Mouse (Mus musculus): ENCODE data around the gene Zfp429.
A peak's percentile ranks its signal among the peaks of the same experiment; 100 is the strongest.
"Not testable (repeated sequence)": the region's sequence is repeated elsewhere in the genome, so short reads cannot be mapped to it uniquely, and the experiment has no call there.

Gene Zfp429

GRCm38 (mm10) chr13:67399183-67399903 lies at the start of gene Zfp429:
Gene Zfp429 (minus strand): TSS chr13:67399819.
- peak; percentile 72 to 79 for DNase-seq (ENCODE audit: low spot score in 2 of 2)

DNA sequence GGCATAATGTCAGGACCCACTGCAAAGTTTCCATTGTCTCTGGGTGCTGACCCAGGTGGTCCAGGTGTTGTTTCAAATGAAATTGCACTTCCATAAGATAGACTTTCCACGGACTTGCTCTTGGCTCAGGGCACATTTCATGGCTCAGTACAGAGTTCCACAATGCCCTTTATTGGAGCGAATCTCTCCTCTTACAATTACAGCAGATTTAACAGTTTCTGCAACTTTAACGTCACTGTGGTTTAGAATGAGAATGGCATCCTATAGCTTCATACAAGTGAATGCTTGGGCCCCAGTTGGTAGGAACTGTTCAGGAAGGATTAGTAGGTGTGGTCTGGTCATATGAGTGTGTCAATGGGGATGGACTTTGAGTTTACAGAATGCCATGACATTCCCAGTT lies 37.5 kb upstream of the Zfp429 start:
- DNase-seq (ENCODE audit: low spot score in 2 of 2): not testable (repeated sequence)

DNA sequence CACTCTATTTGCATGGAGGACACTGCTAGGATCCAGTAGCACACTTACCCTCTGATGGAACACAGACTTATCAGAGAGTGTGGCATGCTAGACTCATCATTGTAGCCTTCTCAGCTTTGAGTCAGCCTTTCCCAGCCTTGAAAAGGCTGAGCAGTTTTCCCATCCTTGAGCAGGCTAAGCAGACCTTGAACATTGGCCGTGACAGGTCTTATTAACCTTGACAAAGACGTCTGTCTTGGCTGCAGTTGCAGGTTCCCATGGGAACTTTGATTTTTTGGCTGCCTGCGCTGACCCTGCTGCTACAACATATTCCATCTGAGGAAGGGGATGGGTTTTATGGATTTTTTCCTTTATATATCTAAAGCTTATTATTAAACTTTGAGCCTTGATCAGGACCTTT lies 28.5 kb upstream of the Zfp429 start:
- DNase-seq (ENCODE audit: low spot score in 2 of 2): no peak

- not testable (repeated sequence) for DNase-seq (ENCODE audit: low spot score in 2 of 2)
These were observed 26.1 kb upstream of the Zfp429 start for GRCm38 (mm10) chr13:67425699-67426098.

- DNase-seq (ENCODE audit: low spot score in 2 of 2): not testable (repeated sequence)
These were observed 22.9 kb upstream of the Zfp429 start for GRCm38 (mm10) chr13:67422532-67422931.

GRCm38 (mm10) chr13:67421207-67421857 lies 21.7 kb upstream of the Zfp429 start, which contains the start of gene Zfp459:
Gene Zfp459 (minus strand): TSS chr13:67421418.
- peak; percentile 15 to 51 for DNase-seq (ENCODE audit: low spot score in 2 of 2)

DNA sequence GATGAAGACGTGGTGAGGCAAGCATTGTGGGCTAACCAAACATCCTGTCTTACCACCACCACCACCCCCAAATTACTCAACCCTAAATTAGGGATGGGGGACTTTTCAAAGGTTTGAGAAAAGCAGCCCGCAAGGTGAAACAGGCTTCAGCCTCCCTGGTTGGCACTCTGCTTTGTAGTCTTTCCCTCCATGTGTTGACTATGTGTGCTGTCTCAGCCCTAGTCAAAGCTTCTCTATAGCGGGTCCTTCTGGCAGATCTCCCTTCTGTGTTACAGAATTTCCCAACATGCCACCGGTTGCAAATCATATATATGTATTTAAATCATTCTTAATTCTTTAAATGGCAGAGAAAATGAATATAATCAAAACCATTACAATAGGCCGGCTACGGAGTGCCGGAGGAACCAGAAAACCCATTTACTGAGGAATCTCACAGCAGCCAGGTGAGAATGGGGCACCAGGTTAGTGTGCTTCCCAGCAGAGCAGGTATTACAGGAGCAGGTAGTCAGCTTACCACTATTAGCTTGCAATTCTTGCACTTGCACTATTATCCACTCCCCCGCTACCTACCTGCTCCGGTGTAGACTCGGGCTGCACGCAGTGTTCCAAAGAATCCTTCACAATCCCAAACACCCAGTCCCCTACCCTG lies 21.1 kb upstream of the Zfp429 start:
- DNase-seq (ENCODE audit: low spot score in 2 of 2): peak in 1 of 2 experiments; percentile 5

GRCm38 (mm10) chr13:67416811-67417210 lies 17.2 kb upstream of the Zfp429 start:
- DNase-seq (ENCODE audit: low spot score in 2 of 2): no peak

- DNase-seq (ENCODE audit: low spot score in 2 of 2): no peak
These were observed 16.1 kb upstream of the Zfp429 start for GRCm38 (mm10) chr13:67415759-67416158.

DNA sequence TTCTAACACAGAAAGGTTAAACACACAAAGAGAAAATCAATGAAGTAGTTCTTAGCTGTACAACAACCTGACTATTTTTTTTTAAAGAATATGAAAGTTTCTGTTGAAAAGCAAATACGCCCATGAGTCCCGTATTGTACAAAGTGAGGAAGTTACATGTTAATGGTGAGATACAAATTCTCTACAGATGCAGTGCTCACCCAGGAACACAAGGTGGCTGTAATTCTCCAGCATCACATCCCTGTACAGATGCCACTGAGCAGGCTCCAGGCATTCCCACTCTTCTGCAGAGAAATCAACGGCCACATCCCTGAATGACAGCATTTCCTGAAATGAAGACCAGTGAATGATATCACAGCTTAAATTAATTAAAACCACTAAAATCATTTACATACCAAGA lies 14.0 kb upstream of the Zfp429 start:
- peak in 1 of 2 experiments; percentile 11 for DNase-seq (ENCODE audit: low spot score in 2 of 2)

DNA sequence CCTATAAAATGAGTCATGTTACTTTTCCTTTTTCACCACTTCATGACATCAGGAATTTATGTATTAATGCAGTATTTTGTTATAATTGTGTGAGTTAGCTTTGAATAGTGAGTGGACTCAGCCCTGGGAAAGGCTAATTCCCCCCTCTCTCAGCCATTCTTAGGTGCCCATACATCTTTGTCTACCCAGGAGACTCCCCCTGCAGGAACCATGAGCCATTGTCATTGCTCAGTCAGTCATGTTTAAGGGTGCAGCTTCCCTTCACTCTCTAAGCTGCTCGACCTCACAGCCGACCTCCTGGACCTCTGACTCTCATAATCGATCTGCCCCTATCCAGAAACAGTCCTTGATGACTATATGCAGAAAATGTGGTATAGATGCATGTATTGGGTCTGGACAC lies 23.4 kb downstream of the Zfp429 start:
- not testable (repeated sequence) for DNase-seq (ENCODE audit: low spot score in 2 of 2)

- DNase-seq (ENCODE audit: low spot score in 2 of 2): peak; percentile 44 to 63
These were observed 24.3 kb downstream of the Zfp429 start, which contains the start of the genes Gm28041 and Zfp456 for GRCm38 (mm10) chr13:67375050-67375911. Gene Gm28041 (minus strand): TSS chr13:67375733. Gene Zfp456 (minus strand): TSS chr13:67375810.

- peak; percentile 91 to 96 for DNase-seq (ENCODE audit: low spot score in 2 of 2)
These were observed 39.4 kb downstream of the Zfp429 start, which contains the start of the genes Gm28044 and Zfp953 for GRCm38 (mm10) chr13:67360131-67360744. Gene Gm28044 (minus strand): TSS chr13:67360536. Gene Zfp953 (minus strand): TSS chr13:67360605.

GRCm38 (mm10) chr13:67351854-67352253 lies 47.8 kb downstream of the Zfp429 start:
- no peak for DNase-seq (ENCODE audit: low spot score in 2 of 2)

DNA sequence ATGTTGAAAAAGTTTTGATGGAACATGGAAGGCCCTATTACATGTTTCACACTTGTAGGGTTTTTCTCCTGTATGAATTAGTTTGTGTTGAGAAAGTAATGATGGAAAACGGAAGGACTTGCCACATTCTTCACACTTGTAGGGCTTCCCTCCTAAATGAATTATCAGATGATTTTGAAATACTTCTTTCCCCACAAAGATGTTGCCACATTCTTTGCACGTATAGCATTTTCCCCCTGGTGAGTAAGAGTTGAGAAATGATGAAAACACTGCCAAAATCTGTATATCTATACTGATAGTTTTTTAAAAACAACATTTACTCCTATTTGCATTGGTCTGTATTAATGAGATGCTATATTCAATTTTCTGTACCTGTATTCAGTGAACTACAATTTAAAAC lies 56.2 kb downstream of the Zfp429 start:
- DNase-seq (ENCODE audit: low spot score in 2 of 2): no peak
